Mouse (Mus musculus) G1E (cell line): Measurements from ENCODE around the gene Rps6ka1. TPM values are rescaled to one million over a fixed set of nuclear protein-coding genes. Genes with fewer than 3 reads are reported as not detected.

ENCODE experiments used
- ATAC-seq: 2 replicates; pipeline ENCODE4 v1.8.0; 2016; ENCODE audit warnings: mild to moderate bottlenecking; ENCODE audit not compliant: insufficient number of reproducible peaks, poor library complexity, low FRiP score, severe bottlenecking; ENCODE audit errors: extremely low read depth
- DNase-seq: peaks from one replicate; pipeline ENCODE4 v3.0.0; 2012; ENCODE audit warnings: low spot score
- H3K27me3 ChIP-seq: 2 replicates; pipeline ENCODE4 v1.6.1; 2012; ENCODE audit warnings: mild to moderate bottlenecking, low read length, inconsistent platforms; ENCODE audit not compliant: insufficient read depth
- H3K36me3 ChIP-seq: replicated peaks from 2 replicates; pipeline ENCODE3; 2012; ENCODE audit warnings: mild to moderate bottlenecking, inconsistent platforms
- H3K4me1 ChIP-seq: 2 replicates; pipeline ENCODE4 v1.6.1; 2012; ENCODE audit warnings: low read depth, low read length, inconsistent platforms, mixed read lengths; ENCODE audit not compliant: insufficient read depth
- H3K4me3 ChIP-seq: 2 replicates; pipeline ENCODE4 v1.5.1; 2012; ENCODE audit warnings: low read depth, mild to moderate bottlenecking, inconsistent platforms, low read length, moderate library complexity, mixed read lengths
- H3K9me3 ChIP-seq: replicated peaks from 2 replicates; pipeline ENCODE4 v1.6.1; 2012; ENCODE audit warnings: inconsistent platforms
- CTCF ChIP-seq: IDR thresholded peaks from 2 replicates; pipeline ENCODE4 v1.5.1; 2012; ENCODE audit warnings: low read depth, low read length, inconsistent platforms, mixed read lengths
- GATA1 ChIP-seq: IDR thresholded peaks from 2 replicates; pipeline ENCODE4 v1.6.1; 2012; ENCODE audit warnings: borderline replicate concordance, low read length, inconsistent platforms, mixed read lengths
- GATA2 ChIP-seq: IDR thresholded peaks from 2 replicates; pipeline ENCODE4 v1.6.1; 2012; ENCODE audit warnings: low read depth, low read length, inconsistent platforms, borderline replicate concordance
- POLR2AphosphoS5 ChIP-seq: IDR thresholded peaks from 2 replicates; pipeline ENCODE4 v1.6.1; 2012; ENCODE audit warnings: low read depth, low read length, inconsistent platforms; ENCODE audit not compliant: insufficient replicate concordance
- TAL1 ChIP-seq: conservative IDR thresholded peaks from 2 replicates; pipeline ENCODE4 v1.6.1; 2012; ENCODE audit warnings: low read depth, low read length, inconsistent platforms, mixed read lengths
- polyA plus RNA-seq: library from polyadenylated mRNA; stranded (reverse); fragments of >175 nt; gene quantifications from 2 replicates; pipeline ENCODE4 v1.2.3, GENCODE M21; 2012
- total RNA-seq, 2 experiments: library from RNA; stranded (forward) in 1 of 2; stranded (reverse) in 1 of 2; fragments of 200-1000 nt in 1 of 2; fragments of >200 nt in 1 of 2; fragmentation: Nextera tagmentation in 1 of 2; gene quantifications; 2 replicates each; pipeline ENCODE4 v1.2.3; 2014 to 2017

Rps6ka1 gene
- total and polyA plus RNA-seq, 3 experiments = 27.3 to 29.7 (median 27.4) TPM

DNA sequence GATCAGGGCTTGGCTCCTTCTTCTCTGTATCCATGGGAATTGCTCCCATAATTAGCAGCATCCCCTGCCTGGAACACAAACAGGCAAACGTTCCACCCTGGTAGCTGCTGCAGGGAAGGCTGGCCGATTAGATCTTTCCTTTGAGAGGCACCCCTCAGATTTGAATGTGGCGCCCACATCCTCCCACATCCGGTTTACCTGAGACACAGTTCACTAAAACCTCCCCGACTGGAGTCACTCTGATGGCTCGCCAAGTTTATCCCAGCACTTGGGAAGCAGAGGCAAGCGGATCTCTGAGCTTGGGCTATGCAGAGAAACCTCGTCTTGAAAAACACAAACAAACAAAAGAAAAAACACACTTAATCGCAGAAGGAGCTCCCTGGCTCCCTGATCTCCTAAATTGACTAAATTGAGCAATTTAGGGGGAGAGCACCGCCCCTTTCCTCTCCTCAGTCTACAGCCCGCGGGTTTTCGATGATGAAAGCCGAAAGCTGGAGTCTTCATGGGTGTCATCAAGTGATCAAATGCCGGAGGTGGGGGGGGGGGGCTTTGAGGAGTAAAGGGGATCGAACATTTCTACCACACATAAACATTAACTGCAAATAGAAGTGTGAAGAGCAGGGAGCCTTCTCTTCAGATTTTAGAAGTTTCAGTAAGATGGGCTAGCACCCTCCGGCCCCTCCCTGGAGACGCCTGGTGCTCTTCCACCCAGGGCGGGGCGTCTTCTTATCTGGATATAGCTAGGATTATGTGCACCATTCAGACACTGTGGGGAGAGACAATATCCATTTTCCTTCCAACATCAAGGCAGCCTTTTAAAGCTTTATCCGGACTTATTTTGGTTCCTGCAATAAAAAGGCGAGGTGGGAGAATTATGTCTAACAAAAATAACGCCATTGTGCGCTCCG, 59.5 kb downstream of the Rps6ka1 start:
- Histone ChIP-seq H3K27me3 (no peaks in the 10 kb centered on the region), H3K36me3 (no peaks in the 10 kb centered on the region), H3K9me3 (no peaks in the 10 kb centered on the region), H3K4me3 (no peak overlapping the region), H3K4me1 (peaks cover 25% of the 10 kb centered on the region)
- no peak for TF ChIP-seq POLR2AphosphoS5
- no peak for TF ChIP-seq TAL1
- TF ChIP-seq GATA1 = no peak
- TF ChIP-seq CTCF = no peak
- TF ChIP-seq GATA2 = no peak
- ATAC-seq = no peak
- DNase-seq = no peak

- DNase-seq = no peak
- Histone ChIP-seq H3K27me3 (no peaks in the 10 kb centered on the region), H3K4me1 (peaks cover 26% of the 10 kb centered on the region), H3K9me3 (no peaks in the 10 kb centered on the region), H3K36me3 (no peaks in the 10 kb centered on the region), H3K4me3 (no peak overlapping the region)
- no peak for ATAC-seq
- TF ChIP-seq POLR2AphosphoS5 (no peak), GATA1 (no peak), GATA2 (no peak), TAL1 (no peak), CTCF (no peak)
Measured at GRCm38 (mm10) chr4:133827354-133827753, 60.2 kb downstream of the Rps6ka1 start.

- Histone ChIP-seq H3K4me1 (peaks cover 37% of the 10 kb centered on the region), H3K27me3 (no peaks in the 10 kb centered on the region), H3K9me3 (no peaks in the 10 kb centered on the region), H3K4me3 (no peak overlapping the region), H3K36me3 (no peaks in the 10 kb centered on the region)
- no peak for TF ChIP-seq CTCF
- no peak for TF ChIP-seq POLR2AphosphoS5
- no peak for TF ChIP-seq GATA1
- TF ChIP-seq GATA2 = no peak
- no peak for TF ChIP-seq TAL1
- no peak for DNase-seq
- ATAC-seq = no peak
Measured at GRCm38 (mm10) chr4:133825731-133826130, 61.9 kb downstream of the Rps6ka1 start.

DNA sequence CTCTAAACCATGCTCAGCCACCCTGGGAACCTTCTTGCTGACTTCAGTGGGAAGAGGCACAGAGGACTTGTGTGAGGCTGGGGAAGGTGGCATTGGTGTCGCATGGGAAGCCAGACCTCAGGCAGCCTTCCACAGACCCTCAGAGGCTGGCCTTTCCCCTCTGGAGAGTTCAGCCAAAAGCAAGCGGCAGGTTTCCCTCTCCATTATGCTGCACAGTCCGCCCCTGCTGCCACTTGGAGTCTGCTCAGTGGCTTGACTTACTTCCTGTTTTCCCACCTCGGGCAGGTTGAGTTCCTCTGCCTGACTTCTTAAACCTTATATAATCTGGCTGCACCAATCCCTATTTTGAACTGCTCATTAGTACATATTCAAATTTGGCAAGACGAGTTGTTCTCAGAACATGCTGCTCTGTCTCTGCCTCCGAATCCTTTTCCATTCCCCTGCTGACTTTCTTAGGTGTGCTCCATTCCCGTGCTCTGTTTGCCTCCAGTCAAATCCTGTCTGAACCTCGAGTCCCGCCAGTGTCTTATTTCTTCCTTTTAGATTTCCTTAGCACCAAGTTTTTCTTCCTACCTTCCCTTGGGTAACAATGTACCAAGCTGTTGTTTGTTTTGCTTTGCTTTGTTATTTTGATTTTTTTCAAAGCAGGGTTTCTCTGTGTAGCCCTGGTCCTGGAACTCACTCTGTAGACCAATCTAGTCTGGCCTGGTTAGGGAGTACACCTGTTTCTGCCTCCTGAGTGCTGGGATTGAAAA, 66.6 kb downstream of the Rps6ka1 start:
- no peak for DNase-seq

GRCm38 (mm10) chr4:133820166-133820565, 67.4 kb downstream of the Rps6ka1 start:
- H3K4me3 ChIP-seq = no peak overlapping the region
- DNase-seq = no peak
- peaks cover 45% of the 10 kb centered on the region for H3K4me1 ChIP-seq
- TF ChIP-seq TAL1 (no peak), POLR2AphosphoS5 (no peak), GATA2 (no peak), CTCF (no peak), GATA1 (no peak)
- no peak for ATAC-seq
- no peaks in the 10 kb centered on the region for H3K36me3 ChIP-seq
- H3K9me3 ChIP-seq = no peaks in the 10 kb centered on the region
- H3K27me3 ChIP-seq = no peaks in the 10 kb centered on the region

More for the DNA sequence above, 66.6 kb downstream of the Rps6ka1 start:
- Histone ChIP-seq H3K4me1 (peaks cover 37% of the 10 kb centered on the region), H3K9me3 (no peaks in the 10 kb centered on the region), H3K36me3 (no peaks in the 10 kb centered on the region), H3K27me3 (no peaks in the 10 kb centered on the region), H3K4me3 (peak overlapping the region; percentile 62; the same call in 1 of the 2 replicates)
- no peak for ATAC-seq
- no peak for TF ChIP-seq CTCF
- no peak for TF ChIP-seq TAL1
- no peak for TF ChIP-seq GATA1
- no peak for TF ChIP-seq GATA2
- no peak for TF ChIP-seq POLR2AphosphoS5

DNA sequence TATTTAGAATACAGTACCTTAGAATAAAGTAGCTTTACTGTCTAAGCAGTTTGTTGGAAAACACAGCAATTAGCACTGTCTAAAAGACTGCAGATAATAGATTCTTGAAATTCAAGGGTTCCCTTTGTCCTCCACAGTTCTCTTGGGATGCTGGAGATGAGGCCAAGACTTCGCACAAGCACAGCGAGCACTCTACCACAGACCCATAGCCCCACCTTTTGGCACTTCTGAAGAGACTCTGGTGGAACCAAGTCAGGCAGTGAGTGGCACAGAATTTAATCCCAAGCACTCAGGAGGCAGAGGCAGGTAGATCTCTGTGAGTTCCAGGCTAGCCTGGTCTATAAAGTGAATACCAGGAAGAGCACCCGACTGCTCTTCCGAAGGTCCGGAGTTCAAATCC, 70.2 kb downstream of the Rps6ka1 start:
- no peaks in the 10 kb centered on the region for H3K36me3 ChIP-seq
- ATAC-seq (no peak), DNase-seq (no peak)
- peaks cover 47% of the 10 kb centered on the region for H3K4me1 ChIP-seq
- H3K27me3 ChIP-seq = no peaks in the 10 kb centered on the region
- no peaks in the 10 kb centered on the region for H3K9me3 ChIP-seq
- TF ChIP-seq TAL1 = no peak
- no peak for TF ChIP-seq GATA1
- TF ChIP-seq CTCF = no peak
- no peak for TF ChIP-seq POLR2AphosphoS5
- TF ChIP-seq GATA2 = no peak
- H3K4me3 ChIP-seq = no peak overlapping the region
